Mouse (Mus musculus) cerebellum, adult 2 months (tissue): ENCODE results near the gene Ltbp1. TPM values are rescaled to one million over a fixed set of nuclear protein-coding genes. Genes with fewer than 3 reads are reported as not detected.

Experiments
- DNase-seq, 2 experiments: peaks; one replicate each; pipeline ENCODE4 v3.0.0; 2021
- H3K27ac ChIP-seq: fragments of 200-500 bp; 2 replicates; pipeline ENCODE4 v1.5.1; 2012; ENCODE audit warnings: low read length, control low read depth, inconsistent platforms; ENCODE audit not compliant: insufficient read depth
- H3K27me3 ChIP-seq: fragments of 200-500 bp; 2 replicates; pipeline ENCODE4 v1.6.1; 2012; ENCODE audit warnings: inconsistent platforms, mild to moderate bottlenecking, low read length, moderate library complexity; ENCODE audit not compliant: control insufficient read depth, insufficient read depth
- H3K4me1 ChIP-seq: fragments of 200-500 bp; 2 replicates; pipeline ENCODE4 v1.6.1; 2011; ENCODE audit warnings: low read length; ENCODE audit not compliant: control insufficient read depth, insufficient read depth
- H3K4me3 ChIP-seq: fragments of 200-500 bp; replicated peaks from 2 replicates; pipeline ENCODE3; 2011; ENCODE audit warnings: mild to moderate bottlenecking, low read depth, low read length, control low read depth; ENCODE audit not compliant: insufficient read depth
- CTCF ChIP-seq: fragments of 200-500 bp; IDR thresholded peaks from 2 replicates; pipeline ENCODE4 v1.5.1; 2011; ENCODE audit warnings: low read depth, mild to moderate bottlenecking, control low read depth, low read length, moderate library complexity, borderline replicate concordance; ENCODE audit not compliant: insufficient read depth
- POLR2A ChIP-seq: fragments of 200-500 bp; IDR thresholded peaks from 2 replicates; pipeline ENCODE4 v1.6.1; 2011; ENCODE audit warnings: low read length, control low read depth, borderline replicate concordance; ENCODE audit not compliant: insufficient read depth
- WGBS: fragments of 180-500 bp; shearing (Covaris S2); methylation state at CpG from one replicate; pipeline ENCODE4 v1.1.7; 2018; 5-methylcytosine and 5-hydroxymethylcytosine counted together
- polyA plus RNA-seq: library from polyadenylated mRNA; depleted of rRNA; stranded (reverse); fragments of >200 nt; gene quantifications from 2 replicates; pipeline ENCODE4 v1.2.3, GENCODE M21; 2012

Gene Ltbp1
- polyA plus RNA-seq, 1 experiment = 1.8 TPM

GRCm38 (mm10) chr17:75243221-75243620, 237.9 kb downstream of the Ltbp1 start:
- WGBS = 79% methylated on average over 1 of the region's 1 CpGs
- Histone ChIP-seq H3K4me3 (no peak overlapping the region), H3K27ac (no peak overlapping the region), H3K4me1 (no peaks in the 10 kb centered on the region), H3K27me3 (no peaks in the 10 kb centered on the region)
- DNase-seq = no peak
- TF ChIP-seq POLR2A (no peak), CTCF (no peak)

- no peak for TF ChIP-seq POLR2A
- TF ChIP-seq CTCF = no peak
- no peak for DNase-seq
- no peaks in the 10 kb centered on the region for H3K27me3 ChIP-seq
- H3K4me3 ChIP-seq = no peak overlapping the region
- no peak overlapping the region for H3K27ac ChIP-seq
- no peaks in the 10 kb centered on the region for H3K4me1 ChIP-seq
- 96% methylated on average over 3 of the region's 3 CpGs for whole genome bisulfite sequencing
Measured at GRCm38 (mm10) chr17:75244148-75244547, 238.8 kb downstream of the Ltbp1 start.

GRCm38 (mm10) chr17:75245085-75245484, 239.7 kb downstream of the Ltbp1 start:
- H3K27ac ChIP-seq = no peak overlapping the region
- TF ChIP-seq POLR2A (no peak), CTCF (no peak)
- WGBS = 92% methylated on average over 7 of the region's 7 CpGs
- no peak for DNase-seq
- H3K4me3 ChIP-seq = no peak overlapping the region
- no peaks in the 10 kb centered on the region for H3K4me1 ChIP-seq
- no peaks in the 10 kb centered on the region for H3K27me3 ChIP-seq

- WGBS = 53% methylated on average over 10 of the region's 10 CpGs
- no peaks in the 10 kb centered on the region for H3K27me3 ChIP-seq
- no peak for DNase-seq
- TF ChIP-seq CTCF (no peak), POLR2A (no peak)
- H3K4me3 ChIP-seq = no peak overlapping the region
- H3K4me1 ChIP-seq = no peaks in the 10 kb centered on the region
- H3K27ac ChIP-seq = no peak overlapping the region
Measured at GRCm38 (mm10) chr17:75248632-75249031, 243.3 kb downstream of the Ltbp1 start.

GRCm38 (mm10) chr17:75250571-75250970, 245.2 kb downstream of the Ltbp1 start:
- H3K4me3 ChIP-seq = no peak overlapping the region
- no peak overlapping the region for H3K27ac ChIP-seq
- no peaks in the 10 kb centered on the region for H3K27me3 ChIP-seq
- no peaks in the 10 kb centered on the region for H3K4me1 ChIP-seq
- 86% methylated on average over 6 of the region's 6 CpGs for WGBS
- DNase-seq = no peak
- TF ChIP-seq CTCF = no peak
- TF ChIP-seq POLR2A = no peak

GRCm38 (mm10) chr17:75251094-75251493, 245.7 kb downstream of the Ltbp1 start:
- no peaks in the 10 kb centered on the region for H3K27me3 ChIP-seq
- 89% methylated on average over 6 of the region's 6 CpGs for WGBS

GRCm38 (mm10) chr17:75252540-75252939, 247.2 kb downstream of the Ltbp1 start:
- TF ChIP-seq CTCF (no peak), POLR2A (no peak)
- no peak overlapping the region for H3K27ac ChIP-seq
- no peaks in the 10 kb centered on the region for H3K27me3 ChIP-seq
- DNase-seq = no peak
- 90% methylated on average over 5 of the region's 5 CpGs for WGBS
- H3K4me1 ChIP-seq = no peaks in the 10 kb centered on the region
- no peak overlapping the region for H3K4me3 ChIP-seq

More at GRCm38 (mm10) chr17:75251094-75251493, 245.7 kb downstream of the Ltbp1 start:
- DNase-seq = no peak
- H3K4me3 ChIP-seq = no peak overlapping the region
- no peaks in the 10 kb centered on the region for H3K4me1 ChIP-seq
- H3K27ac ChIP-seq = no peak overlapping the region
- no peak for TF ChIP-seq POLR2A
- no peak for TF ChIP-seq CTCF

- H3K4me3 ChIP-seq = no peak overlapping the region
- no peaks in the 10 kb centered on the region for H3K27me3 ChIP-seq
- DNase-seq = no peak
- no peak overlapping the region for H3K27ac ChIP-seq
- no peaks in the 10 kb centered on the region for H3K4me1 ChIP-seq
- WGBS = 80% methylated on average over 6 of the region's 6 CpGs
- TF ChIP-seq POLR2A (no peak), CTCF (no peak)
Measured at GRCm38 (mm10) chr17:75254909-75255308, 249.5 kb downstream of the Ltbp1 start.

- Histone ChIP-seq H3K4me3 (no peak overlapping the region), H3K27ac (no peak overlapping the region), H3K4me1 (no peaks in the 10 kb centered on the region), H3K27me3 (no peaks in the 10 kb centered on the region)
- DNase-seq = no peak
- no peak for TF ChIP-seq POLR2A
- no peak for TF ChIP-seq CTCF
- 55% methylated on average over 1 of the region's 1 CpGs for WGBS
Measured at GRCm38 (mm10) chr17:75255967-75256366, 250.6 kb downstream of the Ltbp1 start.
